Mouse (Mus musculus) common myeloid progenitor, adult 5-6 weeks (primary cell): Measurements from ENCODE around the gene Omd. TPM values are rescaled to one million over a fixed set of nuclear protein-coding genes. Genes with fewer than 3 reads are reported as not detected.
"Not testable (repeated sequence)": the region's sequence is repeated elsewhere in the genome, so short reads cannot be mapped to it uniquely, and the experiment has no call there.

Experiments
- ATAC-seq: replicated peaks from 2 replicates; pipeline ENCODE4 v1.8.0; 2016; ENCODE audit warnings: low read depth, mild to moderate bottlenecking, moderate TSS enrichment, inconsistent platforms; ENCODE audit not compliant: poor library complexity, severe bottlenecking
- total RNA-seq: library from RNA; stranded (forward); fragments of 200-1000, 187-1606 nt; gene quantifications from 2 replicates; pipeline ENCODE4 v1.2.3, GENCODE M21; 2017

The Omd gene
- not detected in 2 replicates for total RNA-seq

GRCm38 (mm10) chr13:49581541-49582530 lies at the start of gene Omd:
TSS of gene Omd (plus strand) at chr13:49582462.
- no peak for ATAC-seq

GRCm38 (mm10) chr13:49536946-49537345 lies 45.3 kb upstream of the Omd start:
- ATAC-seq = no peak

GRCm38 (mm10) chr13:49538693-49539092 lies 43.6 kb upstream of the Omd start:
- ATAC-seq = no peak

- no peak for ATAC-seq
Measured at GRCm38 (mm10) chr13:49544279-49544678, 38.0 kb upstream of the Omd start, which contains the start of gene Aspn. TSS of gene Aspn (plus strand) at chr13:49544443.

- ATAC-seq = no peak
Measured at GRCm38 (mm10) chr13:49545646-49546045, 36.6 kb upstream of the Omd start.

- ATAC-seq = no peak
Measured at GRCm38 (mm10) chr13:49546517-49546916, 35.7 kb upstream of the Omd start.

- no peak for ATAC-seq
Measured at GRCm38 (mm10) chr13:49547563-49548150, 34.6 kb upstream of the Omd start.

- ATAC-seq = no peak
Measured at GRCm38 (mm10) chr13:49549616-49550015, 32.6 kb upstream of the Omd start.

GRCm38 (mm10) chr13:49554519-49554918 lies 27.7 kb upstream of the Omd start:
- no peak for ATAC-seq

- no peak for ATAC-seq
Measured at GRCm38 (mm10) chr13:49556203-49556602, 26.1 kb upstream of the Omd start.

- no peak for ATAC-seq
Measured at GRCm38 (mm10) chr13:49556924-49557323, 25.3 kb upstream of the Omd start.

- peak; percentile 63 for ATAC-seq
Measured at GRCm38 (mm10) chr13:49559185-49559584, 23.1 kb upstream of the Omd start.

GRCm38 (mm10) chr13:49560886-49561285 lies 21.4 kb upstream of the Omd start:
- ATAC-seq = peak; percentile 90

GRCm38 (mm10) chr13:49564347-49564746 lies 17.9 kb upstream of the Omd start:
- ATAC-seq = no peak; the same call in 1 of the 2 replicates

- no peak for ATAC-seq
Measured at GRCm38 (mm10) chr13:49570371-49570770, 11.9 kb upstream of the Omd start.

GRCm38 (mm10) chr13:49571418-49571817 lies 10.8 kb upstream of the Omd start:
- ATAC-seq = peak; percentile 60

- no peak for ATAC-seq
Measured at GRCm38 (mm10) chr13:49583859-49584258, 1.6 kb downstream of the Omd start.

GRCm38 (mm10) chr13:49584307-49585005 lies 2.2 kb downstream of the Omd start:
- ATAC-seq = no peak

GRCm38 (mm10) chr13:49586062-49586461 lies 3.8 kb downstream of the Omd start:
- no peak for ATAC-seq

GRCm38 (mm10) chr13:49602541-49602940 lies 20.3 kb downstream of the Omd start:
- ATAC-seq = not testable (repeated sequence)

- ATAC-seq = no peak
Measured at GRCm38 (mm10) chr13:49603603-49604002, 21.3 kb downstream of the Omd start.
